Mouse (Mus musculus) cerebellum, adult 2 months (tissue): ENCODE measurements around the gene Pknox1.
A peak's percentile ranks its signal among the peaks of the same experiment; 100 is the strongest.

Source experiments
- CTCF ChIP-seq: fragments of 200-500 bp; IDR thresholded peaks from 2 replicates; pipeline ENCODE4 v1.5.1; 2011; ENCODE audit warnings: low read depth, mild to moderate bottlenecking, control low read depth, low read length, moderate library complexity, borderline replicate concordance; ENCODE audit not compliant: insufficient read depth
- POLR2A ChIP-seq: fragments of 200-500 bp; IDR thresholded peaks from 2 replicates; pipeline ENCODE4 v1.6.1; 2011; ENCODE audit warnings: low read length, control low read depth, borderline replicate concordance; ENCODE audit not compliant: insufficient read depth

DNA sequence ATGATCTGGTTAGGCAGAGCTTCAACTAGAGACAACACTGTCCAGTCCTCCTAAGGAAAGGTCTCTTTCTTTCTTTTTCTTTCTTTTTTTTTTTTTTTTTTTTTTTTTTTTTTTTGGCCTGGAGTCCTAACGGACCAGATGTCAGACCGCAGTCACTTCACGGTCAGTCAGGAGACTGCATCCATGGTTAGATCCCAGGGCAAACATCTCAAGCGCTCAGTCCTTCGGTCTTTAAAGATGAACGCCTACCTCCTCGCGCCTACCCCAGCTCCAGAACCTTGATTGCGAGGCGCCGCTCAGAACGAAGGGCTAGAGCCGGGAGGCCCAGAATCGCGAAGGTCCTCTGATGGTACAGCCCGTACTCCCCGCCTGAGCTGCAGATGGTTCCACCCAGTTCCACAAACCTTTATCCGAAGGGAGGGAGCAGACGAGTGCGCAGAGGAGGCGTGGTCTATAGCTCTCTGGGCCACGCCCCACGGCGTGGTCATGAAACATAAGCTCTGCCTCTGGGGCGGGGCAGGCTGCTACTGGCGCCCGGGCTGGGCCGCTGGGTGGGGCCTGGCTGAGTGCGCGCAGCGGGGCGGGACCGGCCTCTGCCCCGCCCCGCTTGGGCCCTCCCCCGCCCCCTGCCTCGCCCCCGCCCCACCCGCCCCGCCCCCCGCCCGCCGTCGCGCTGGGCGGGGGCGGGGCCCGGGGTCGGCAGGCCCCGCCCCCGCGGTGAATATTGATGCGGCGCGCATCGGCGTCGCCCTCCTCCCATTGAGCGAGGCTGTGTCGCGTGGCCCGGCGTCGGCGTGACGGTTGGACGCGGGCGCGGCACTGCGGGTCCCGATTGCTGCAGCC, at the start of gene Pknox1:
- TF ChIP-seq CTCF: no peak
- peak; percentile 74; the same call in 1 of the 2 replicates for TF ChIP-seq POLR2A
